Mouse (Mus musculus): ENCODE data around the gene Crtac1.

Gene Crtac1

DNA sequence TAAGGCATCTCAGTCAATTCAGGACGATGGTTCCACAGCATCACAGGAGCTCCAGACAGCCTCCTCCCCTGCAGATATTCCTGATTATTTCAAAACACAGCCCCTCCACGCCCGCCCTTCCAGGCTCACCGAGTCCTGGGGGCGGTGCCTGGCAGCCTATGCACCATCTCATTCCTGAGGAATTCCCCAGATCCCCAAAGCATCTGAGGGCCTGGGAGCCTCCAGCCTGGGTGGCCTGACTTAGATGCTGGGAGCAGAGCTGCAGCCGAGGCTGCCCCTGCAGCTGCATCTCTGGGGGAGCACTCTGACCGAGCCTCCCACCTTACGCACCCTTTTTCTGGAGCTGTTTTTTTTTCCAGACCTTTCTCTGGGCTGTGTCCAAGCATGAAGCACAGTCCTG is 190.7 kb downstream of the Crtac1 start:
- in situ Hi-C loops (cut with MboI, MseI): no loop called here

DNA sequence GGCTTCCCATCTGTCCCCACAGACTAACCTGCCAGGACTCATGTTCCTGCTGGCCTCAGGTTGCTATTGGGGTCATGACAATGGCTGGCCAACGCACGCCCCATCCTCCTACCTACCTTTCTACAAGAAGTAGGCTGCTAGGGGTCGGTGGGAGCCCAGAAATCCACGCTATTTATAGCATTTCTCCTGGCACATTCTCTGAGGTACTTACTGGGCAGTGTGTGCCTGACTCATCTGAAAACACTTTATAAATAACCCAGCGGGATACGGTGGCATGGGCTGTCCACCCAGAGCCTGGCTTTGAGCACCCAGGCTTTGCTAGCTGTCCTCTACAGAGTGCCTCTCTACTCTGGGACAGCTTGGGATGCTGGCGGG is 193.3 kb downstream of the Crtac1 start:
- in situ Hi-C loops (cut with MboI, MseI): loop anchor here in 1 of 2 experiments (10.0 kb wide), 1 partner anchor 1126 kb away; no protein-coding TSS in a partner anchor

DNA sequence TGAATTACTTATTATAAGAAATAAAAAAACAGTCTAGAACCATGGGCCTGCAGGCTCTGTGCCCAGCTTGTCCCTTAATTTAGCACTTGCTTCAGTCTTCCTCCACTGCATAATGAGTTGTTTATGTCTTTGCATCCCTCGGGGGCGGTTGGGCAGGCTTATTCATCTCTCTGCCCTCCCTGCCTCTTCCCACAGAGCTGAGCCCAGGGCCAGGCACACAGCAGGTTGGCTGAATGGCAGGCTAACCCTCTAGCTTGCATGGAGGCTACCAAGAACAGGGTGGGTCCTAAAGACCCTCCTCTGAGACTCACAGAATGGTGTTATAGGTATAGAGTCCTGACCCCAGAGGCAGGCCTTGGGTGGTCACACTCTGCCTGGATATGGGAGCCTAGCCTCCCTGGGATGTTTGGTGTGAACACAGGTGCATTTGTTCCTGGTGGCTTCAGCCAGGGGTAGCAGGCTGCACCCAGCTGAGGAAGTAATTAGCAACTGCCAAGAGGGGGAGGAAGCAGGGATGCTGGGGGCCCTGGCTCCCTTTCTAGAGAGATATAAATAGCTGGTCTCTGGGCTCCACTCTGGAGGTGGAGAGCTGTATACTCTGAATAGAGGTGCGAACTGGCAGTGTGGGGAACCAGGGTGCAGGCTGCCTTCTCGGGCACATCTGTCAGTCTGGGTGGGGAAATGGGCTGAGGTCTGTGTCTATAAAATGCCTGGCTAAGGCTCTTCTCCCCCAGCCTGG is 193.8 kb downstream of the Crtac1 start:
- in situ Hi-C loops (cut with MboI, MseI): loop anchor here in 1 of 2 experiments (10.0 kb wide), 1 partner anchor 1127 kb away; no protein-coding TSS in a partner anchor

All from T-helper 17 cell (primary cell).